Mouse (Mus musculus) liver, embryonic 14.5 days (tissue): ENCODE results near the gene Onecut3. TPM values are rescaled to one million over a fixed set of nuclear protein-coding genes. Genes with fewer than 3 reads are reported as not detected.

Source experiments
- ATAC-seq: fragments of 200-750 bp; cut with Nextera tagmentation; 2 replicates; pipeline ENCODE4 v1.8.0; 2017; ENCODE audit warnings: moderate number of reproducible peaks, mild to moderate bottlenecking, moderate library complexity; ENCODE audit not compliant: insufficient read depth
- DNase-seq, 3 experiments: peaks; one replicate each; pipeline ENCODE4 v3.0.0-alpha.2; 2012 to 2013; ENCODE audit warnings: low read depth in 3 of 3, low spot score in 3 of 3
- H3K27ac ChIP-seq: fragments of 300-500 bp; sonication (generic); 2 replicates; pipeline ENCODE4 v1.5.1; 2014; ENCODE audit warnings: moderate library complexity, mild to moderate bottlenecking, control low read depth, inconsistent platforms
- H3K27me3 ChIP-seq: fragments of 300-500 bp; sonication (generic); 2 replicates; pipeline ENCODE4 v1.6.1; 2014; ENCODE audit warnings: mild to moderate bottlenecking, low read length, moderate library complexity; ENCODE audit not compliant: control insufficient read depth, insufficient read depth
- H3K36me3 ChIP-seq: fragments of 300-500 bp; sonication (generic); replicated peaks from 2 replicates; pipeline ENCODE4 v1.6.1; 2014; ENCODE audit warnings: low read depth; ENCODE audit not compliant: control insufficient read depth, insufficient read depth
- H3K4me1 ChIP-seq, 2 experiments: fragments of 200-500 bp in 1 of 2; fragments of 300-500 bp in 1 of 2; sonication (generic) in 1 of 2; replicated peaks; 2 replicates each; pipeline ENCODE4 v1.6.1; 2012 to 2014; ENCODE audit warnings: antibody characterized with exemption in 1 of 2, inconsistent platforms in 1 of 2, low read length in 1 of 2; ENCODE audit not compliant: control insufficient read depth in 2 of 2, insufficient read depth in 2 of 2
- H3K4me2 ChIP-seq: fragments of 300-500 bp; sonication (generic); 2 replicates; pipeline ENCODE4 v1.6.1; 2014; ENCODE audit warnings: low read depth, mild to moderate bottlenecking, control low read depth, moderate library complexity
- H3K4me3 ChIP-seq, 2 experiments: fragments of 200-500 bp in 1 of 2; fragments of 300-500 bp in 1 of 2; sonication (generic) in 1 of 2; 2 replicates each; pipeline ENCODE4 v1.5.1; 2012 to 2014; ENCODE audit warnings: low read depth in 2 of 2, low read length in 2 of 2, mild to moderate bottlenecking in 2 of 2, control low read depth in 1 of 2, inconsistent platforms in 1 of 2, moderate library complexity in 1 of 2; ENCODE audit not compliant: insufficient read depth in 1 of 2
- H3K9ac ChIP-seq: fragments of 300-500 bp; sonication (generic); replicated peaks from 2 replicates; pipeline ENCODE4 v1.6.1; 2014; ENCODE audit warnings: mild to moderate bottlenecking, control low read depth, moderate library complexity
- H3K9me3 ChIP-seq: fragments of 300-500 bp; sonication (generic); 2 replicates; pipeline ENCODE4 v1.6.1; 2016; ENCODE audit warnings: low read length, mixed read lengths; ENCODE audit not compliant: control insufficient read depth
- CTCF ChIP-seq: IDR thresholded peaks from 2 replicates; pipeline ENCODE4 v1.5.1; 2016; ENCODE audit warnings: antibody characterized with exemption, low read depth, control low read depth
- EP300 ChIP-seq: IDR thresholded peaks from 2 replicates; pipeline ENCODE4 v1.6.1; 2016; ENCODE audit warnings: antibody characterized with exemption, low read depth
- WGBS: fragments of 180-500 bp; shearing (Covaris S2); extraction: QIAGEN DNeasy Blood & Tissue Kit; methylation state at CpG from one replicate; pipeline ENCODE4 v1.1.7; 2014; ENCODE audit not compliant: insufficient replicate concordance; 5-methylcytosine and 5-hydroxymethylcytosine counted together
- polyA plus RNA-seq, 2 experiments: library from polyadenylated mRNA; depleted of rRNA in 1 of 2; stranded (reverse) in 1 of 2; unstranded in 1 of 2; fragments of >200 nt; fragmentation: Nextera tagmentation in 1 of 2; extraction: Ambion mirVana in 1 of 2; gene quantifications; 2 replicates each; pipeline versions ENCODE4 v1.2.1 to v1.2.3; 2012 to 2014

The Onecut3 gene
- polyA plus RNA-seq, 2 experiments, result 0.02 TPM; not detected in 1

DNA sequence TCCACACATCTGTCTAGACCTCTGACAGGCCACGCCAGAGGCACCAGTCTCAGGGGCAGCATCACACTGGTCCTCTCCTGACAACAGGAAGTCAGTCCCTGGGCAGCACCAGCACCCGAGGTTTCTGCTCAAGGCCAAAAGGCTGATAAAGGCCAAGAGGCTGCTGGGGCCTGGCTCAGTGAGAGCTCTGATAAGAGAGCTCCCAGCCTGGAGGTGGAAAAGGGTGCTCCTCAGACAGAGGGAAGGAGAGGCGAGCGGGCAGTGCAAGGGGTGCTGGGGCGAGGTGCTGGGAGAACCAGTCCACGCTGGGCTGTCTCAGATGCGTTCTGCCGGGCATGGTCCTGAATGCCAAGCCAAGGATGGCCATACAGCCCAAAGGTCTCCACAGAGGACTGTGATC is 58.9 kb downstream of the Onecut3 start:
- peak overlapping the region; percentile 8 to 45 for H3K4me3 ChIP-seq
- H3K36me3 ChIP-seq, result peaks cover 13% of the 10 kb centered on the region
- H3K27me3 ChIP-seq, result no peaks in the 10 kb centered on the region
- H3K4me2 ChIP-seq, result peak overlapping the region; percentile 88
- DNase-seq (peak; percentile 78 to 81 (median 80)), ATAC-seq (peak; percentile 93)
- TF ChIP-seq CTCF (peak; percentile 19; the same call in 1 of the 2 replicates), EP300 (peak; percentile 77)
- peak overlapping the region; percentile 64 for H3K9ac ChIP-seq
- no peaks in the 10 kb centered on the region for H3K9me3 ChIP-seq
- WGBS, result 7% methylated on average over 8 of the region's 8 CpGs
- peaks cover 28 to 41% of the 10 kb centered on the region in 2 experiments for H3K4me1 ChIP-seq
- peak overlapping the region; percentile 97 for H3K27ac ChIP-seq

DNA sequence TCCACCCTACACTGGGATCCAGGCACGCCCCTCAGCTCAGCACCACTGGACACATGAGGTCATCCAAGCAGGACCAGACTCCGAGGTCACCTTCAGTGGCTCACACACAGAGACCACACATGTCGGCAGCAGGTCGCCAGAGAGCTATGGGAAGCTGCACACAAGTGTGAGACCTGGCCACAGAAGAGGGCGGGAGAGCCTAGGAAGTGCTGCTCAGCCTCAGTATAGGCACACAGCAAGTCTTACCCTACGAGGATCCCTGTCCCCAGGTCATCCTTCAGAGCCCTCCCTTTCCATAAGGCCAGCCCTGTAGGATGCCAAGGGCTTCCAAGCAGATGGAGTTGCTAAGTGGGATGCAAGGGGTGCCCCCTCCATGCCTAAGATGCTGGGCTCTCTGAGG is 59.4 kb downstream of the Onecut3 start:
- Histone ChIP-seq H3K9me3 (no peaks in the 10 kb centered on the region), H3K36me3 (peaks cover 13% of the 10 kb centered on the region), H3K4me2 (peak overlapping the region; percentile 88), H3K9ac (peak overlapping the region; percentile 64), H3K4me3 (peak overlapping the region; percentile 5 to 45), H3K27ac (peak overlapping the region; percentile 97), H3K4me1 (peaks cover 25 to 43% of the 10 kb centered on the region in 2 experiments), H3K27me3 (no peaks in the 10 kb centered on the region)
- DNase-seq (no peak), ATAC-seq (peak; percentile 55)
- WGBS, result 43% methylated on average over 6 of the region's 6 CpGs
- TF ChIP-seq EP300, result no peak
- TF ChIP-seq CTCF, result no peak

DNA sequence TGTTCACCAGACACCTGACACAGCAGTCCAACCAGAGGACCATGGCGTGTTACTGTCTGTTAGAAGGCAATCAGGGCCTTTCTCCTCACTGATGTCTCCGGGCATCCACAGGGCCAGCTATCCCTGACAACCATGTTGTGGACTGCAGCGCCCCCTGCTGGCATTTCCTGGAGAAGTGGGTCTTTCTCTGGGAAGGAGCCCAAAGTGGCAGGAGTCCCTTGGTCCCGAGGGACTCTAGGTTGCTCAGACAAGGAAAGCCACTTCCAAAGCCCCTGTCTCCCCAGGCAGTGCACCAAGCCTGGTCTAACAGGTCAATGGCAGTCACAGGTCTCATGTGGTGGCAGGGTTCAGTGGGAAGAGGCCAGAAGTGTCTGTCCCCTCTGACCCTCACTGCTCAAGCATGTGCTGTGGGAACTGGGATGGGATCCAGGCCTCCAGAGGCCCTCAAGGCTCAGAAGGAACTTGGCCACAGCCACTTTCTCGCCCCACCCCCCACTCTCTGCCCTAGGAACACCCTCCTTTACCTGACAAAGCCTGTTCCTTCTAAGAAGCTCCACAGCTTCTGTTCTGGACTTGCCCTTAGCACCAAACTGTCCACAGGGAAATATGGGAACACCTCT is 62.8 kb downstream of the Onecut3 start:
- ATAC-seq, result no peak
- Histone ChIP-seq H3K27ac (no peak overlapping the region), H3K9me3 (no peaks in the 10 kb centered on the region), H3K9ac (no peak overlapping the region; the same call in 1 of the 2 replicates), H3K4me1 (peaks cover 28 to 51% of the 10 kb centered on the region in 2 experiments), H3K4me3 (no peak overlapping the region), H3K4me2 (no peak overlapping the region), H3K36me3 (no peaks in the 10 kb centered on the region; the same call in 1 of the 2 replicates), H3K27me3 (no peaks in the 10 kb centered on the region)
- DNase-seq, result no peak
- no peak for TF ChIP-seq EP300
- peak; percentile 97 for TF ChIP-seq CTCF
- 35% methylated on average over 5 of the region's 5 CpGs for WGBS

DNA sequence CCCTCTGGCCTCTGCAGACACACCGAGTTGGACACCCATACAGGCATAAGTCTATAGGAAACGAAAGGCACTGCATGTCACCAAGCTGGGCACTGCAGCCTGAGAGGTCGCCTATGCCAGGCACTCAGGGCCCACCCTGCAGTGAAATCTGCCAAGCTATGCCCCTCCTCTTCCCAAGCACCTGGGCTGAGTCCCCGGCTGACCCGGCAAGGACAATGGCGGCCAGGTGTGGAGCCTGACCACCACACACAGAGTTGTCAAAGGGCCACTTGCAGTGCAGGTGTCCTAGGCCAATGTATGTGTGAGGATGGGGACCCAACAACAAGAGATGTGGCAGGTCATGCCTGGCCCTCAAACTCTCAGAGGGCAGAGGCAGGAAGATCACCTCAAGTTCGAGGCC is 64.8 kb downstream of the Onecut3 start:
- H3K4me1 ChIP-seq, result peaks cover 9 to 33% of the 10 kb centered on the region in 2 experiments
- H3K9ac ChIP-seq, result peak overlapping the region; percentile 14; the same call in 1 of the 2 replicates
- TF ChIP-seq CTCF (no peak), EP300 (no peak)
- H3K4me3 ChIP-seq, result peak overlapping the region; percentile 2 to 24; a peak in 2 of 4 replicates
- 82% methylated on average over 7 of the region's 7 CpGs for WGBS
- H3K27me3 ChIP-seq, result no peaks in the 10 kb centered on the region
- no peaks in the 10 kb centered on the region for H3K36me3 ChIP-seq
- H3K4me2 ChIP-seq, result peak overlapping the region; percentile 85
- DNase-seq, result no peak
- no peak overlapping the region for H3K27ac ChIP-seq
- no peak for ATAC-seq
- no peaks in the 10 kb centered on the region for H3K9me3 ChIP-seq

DNA sequence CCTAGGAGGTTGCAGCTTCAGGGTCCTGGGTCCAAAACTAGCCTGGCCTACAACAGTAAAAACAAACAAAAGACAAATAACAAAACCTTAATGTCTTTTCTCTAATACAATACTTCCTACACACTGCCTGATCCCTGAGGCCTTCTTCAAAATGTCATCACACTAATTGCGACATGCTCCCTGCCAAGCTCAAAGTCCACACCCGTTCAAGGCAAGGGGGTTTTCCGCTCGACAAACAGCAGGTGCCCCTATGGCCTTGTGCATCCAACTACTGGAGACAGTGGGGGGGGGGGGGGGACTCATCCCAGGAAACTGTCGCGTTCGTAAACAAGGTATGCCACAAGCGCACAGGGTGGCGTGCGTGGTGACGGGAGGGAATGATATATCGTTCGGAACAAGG is 66.0 kb downstream of the Onecut3 start:
- TF ChIP-seq EP300 (no peak), CTCF (no peak)
- peaks cover 5 to 26% of the 10 kb centered on the region in 2 experiments for H3K4me1 ChIP-seq
- under 1% methylated on average over 13 of the region's 13 CpGs for WGBS
- peak overlapping the region; percentile 81 to 100 for H3K4me3 ChIP-seq
- ATAC-seq (no peak), DNase-seq (no peak)
- no peaks in the 10 kb centered on the region for H3K27me3 ChIP-seq
- H3K27ac ChIP-seq, result peak overlapping the region; percentile 78
- no peaks in the 10 kb centered on the region for H3K9me3 ChIP-seq
- H3K9ac ChIP-seq, result peak overlapping the region; percentile 92
- H3K4me2 ChIP-seq, result peak overlapping the region; percentile 85
- H3K36me3 ChIP-seq, result peaks cover 3% of the 10 kb centered on the region
